Mouse (Mus musculus): Measurements from ENCODE around the gene Ece1.
A peak's percentile ranks its signal among the peaks of the same experiment; 100 is the strongest.

DNA sequence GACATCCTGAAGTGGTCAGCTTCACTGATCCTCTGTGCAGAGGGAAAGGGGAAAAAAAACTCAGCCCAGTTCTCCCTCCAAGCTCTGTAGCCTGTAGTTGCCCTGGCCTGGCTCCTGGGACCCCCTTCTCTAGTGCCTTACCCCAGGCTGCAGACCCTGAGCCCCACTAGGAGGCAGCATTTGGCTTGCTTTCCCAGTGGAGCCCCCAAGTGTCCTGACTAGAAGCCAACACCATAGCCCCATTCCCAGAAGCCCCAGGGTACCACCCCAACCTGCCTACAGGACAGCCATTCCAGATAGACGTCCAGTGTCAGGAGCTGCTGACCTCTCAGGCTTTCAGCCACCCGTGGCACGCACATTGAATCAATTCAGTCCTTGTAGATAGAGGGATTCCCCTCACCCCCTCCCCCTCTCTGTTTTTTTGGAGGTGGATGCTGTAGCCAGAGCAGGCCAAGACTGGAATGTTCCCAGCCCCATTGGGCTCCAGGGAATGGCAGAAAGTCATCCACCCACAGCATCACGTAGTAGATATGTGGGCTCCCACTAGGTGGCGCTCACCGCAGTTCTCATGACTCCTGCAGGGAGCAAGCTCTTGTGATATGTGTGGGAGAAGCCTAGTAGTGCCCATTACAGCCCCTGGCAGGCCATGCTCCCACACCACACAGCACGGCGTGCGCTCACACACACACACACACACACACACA lies 102.0 kb downstream of the Ece1 start:
- TF ChIP-seq CTCF (IDR thresholded peaks at IDR 0.05; ENCODE audit: low read depth, low read length) = peak; percentile 75
- no peak for TF ChIP-seq GATA2 (IDR thresholded peaks at IDR 0.05; ENCODE audit: borderline replicate concordance, low read depth, low read length)
- no peak for TF ChIP-seq TAL1 (conservative IDR thresholded peaks at IDR 0.05; ENCODE audit: low read depth, low read length)
- no peak for TF ChIP-seq GATA1 (IDR thresholded peaks at IDR 0.05; ENCODE audit: borderline replicate concordance, low read length)

Data from G1E (cell line).